Mouse (Mus musculus) embryonic facial prominence, embryonic 15.5 days (tissue): ENCODE measurements around the gene Hist3h2ba. TPM values are rescaled to one million over a fixed set of nuclear protein-coding genes. Genes with fewer than 3 reads are reported as not detected.

Experiments used
- ATAC-seq: fragments of 200-750 bp; cut with Nextera tagmentation; 2 replicates; pipeline ENCODE4 v1.8.0; 2017; ENCODE audit warnings: low read depth, moderate TSS enrichment; ENCODE audit not compliant: insufficient number of reproducible peaks, low FRiP score, low TSS enrichment
- H3K27ac ChIP-seq: fragments of 300-500 bp; sonication (generic); replicated peaks from 2 replicates; pipeline ENCODE4 v1.5.1; 2015; ENCODE audit warnings: mild to moderate bottlenecking, inconsistent platforms
- H3K27me3 ChIP-seq: fragments of 300-500 bp; sonication (generic); 2 replicates; pipeline ENCODE4 v1.6.1; 2015; ENCODE audit warnings: inconsistent platforms
- H3K36me3 ChIP-seq: fragments of 300-500 bp; sonication (generic); 2 replicates; pipeline ENCODE4 v1.6.1; 2015; ENCODE audit warnings: mild to moderate bottlenecking, inconsistent platforms
- H3K4me1 ChIP-seq: fragments of 300-500 bp; sonication (generic); 2 replicates; pipeline ENCODE4 v1.6.1; 2015; ENCODE audit warnings: inconsistent platforms
- H3K4me2 ChIP-seq: fragments of 300-500 bp; sonication (generic); replicated peaks from 2 replicates; pipeline ENCODE4 v1.6.1; 2015; ENCODE audit warnings: mild to moderate bottlenecking, inconsistent platforms
- H3K4me3 ChIP-seq: fragments of 300-500 bp; sonication (generic); replicated peaks from 2 replicates; pipeline ENCODE4 v1.5.1; 2015; ENCODE audit warnings: mild to moderate bottlenecking, inconsistent platforms
- H3K9ac ChIP-seq: fragments of 300-500 bp; sonication (generic); 2 replicates; pipeline ENCODE4 v1.6.1; 2015; ENCODE audit warnings: inconsistent platforms
- H3K9me3 ChIP-seq: fragments of 300-500 bp; sonication (generic); replicated peaks from 2 replicates; pipeline ENCODE4 v1.6.1; 2016; ENCODE audit warnings: inconsistent platforms
- WGBS: fragments of 180-500 bp; shearing (Covaris S2); methylation state at CpG from one replicate; pipeline ENCODE4 v1.1.7; 2015; 5-methylcytosine and 5-hydroxymethylcytosine counted together
- polyA plus RNA-seq: library from polyadenylated mRNA; unstranded; fragments of >200 nt; fragmentation: Nextera tagmentation; extraction: Ambion mirVana; gene quantifications from 2 replicates; pipeline ENCODE4 v1.2.1, GENCODE M21; 2015

Gene Hist3h2ba
- polyA plus RNA-seq, 1 experiment from 2014 or later: 55.8 TPM

DNA sequence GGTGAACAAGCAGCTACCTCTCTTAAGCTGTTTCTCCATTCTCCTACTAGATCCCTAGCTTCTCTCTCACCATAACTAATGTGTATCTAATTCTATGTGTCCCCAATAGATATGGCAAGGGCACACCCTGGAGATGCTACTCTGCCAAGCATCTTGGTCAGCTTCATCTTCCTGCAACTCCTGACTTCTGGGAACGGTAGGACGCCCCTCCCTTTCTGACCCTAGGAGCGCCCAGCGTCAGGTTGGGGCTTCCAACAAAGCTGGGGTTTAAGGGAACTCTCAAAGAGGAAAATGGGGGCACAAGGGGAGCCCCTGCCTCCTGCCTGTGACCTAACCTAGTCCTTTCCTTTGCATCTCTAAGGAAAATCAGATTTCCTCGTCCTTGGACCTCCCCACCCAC lies 30.0 kb upstream of the Hist3h2ba start:
- Histone ChIP-seq H3K27ac (no peak overlapping the region), H3K27me3 (no peaks in the 10 kb centered on the region), H3K9ac (no peak overlapping the region), H3K9me3 (no peaks in the 10 kb centered on the region), H3K4me3 (no peak overlapping the region), H3K36me3 (no peaks in the 10 kb centered on the region), H3K4me2 (no peak overlapping the region), H3K4me1 (0 out of 2 replicates have a peak, but pooled peaks cover 5% of the 10 kb centered on the region)
- WGBS: 72% methylated on average over 5 of the region's 5 CpGs
- ATAC-seq: no peak

DNA sequence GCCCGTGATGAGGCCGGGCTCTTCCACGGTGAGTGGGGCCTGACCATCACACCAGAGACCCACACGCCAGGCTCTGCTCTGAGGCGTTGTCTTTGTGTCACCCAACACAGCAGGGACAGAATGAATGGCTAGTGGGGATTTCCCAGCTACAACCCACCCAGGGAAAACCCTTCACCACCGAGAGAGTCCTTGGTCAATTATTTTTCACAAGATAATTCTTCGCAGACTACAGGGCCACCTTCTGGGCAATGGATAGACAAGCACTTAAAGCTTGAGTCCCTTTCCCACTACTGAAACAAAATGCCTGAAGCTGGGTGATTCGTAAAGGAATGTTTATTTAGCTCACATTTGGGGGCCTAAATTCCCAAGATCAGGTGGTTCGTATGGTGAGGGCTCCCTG lies 26.3 kb upstream of the Hist3h2ba start:
- Histone ChIP-seq H3K27ac (no peak overlapping the region), H3K4me3 (no peak overlapping the region), H3K36me3 (no peaks in the 10 kb centered on the region), H3K4me2 (no peak overlapping the region), H3K9me3 (no peaks in the 10 kb centered on the region), H3K27me3 (no peaks in the 10 kb centered on the region), H3K9ac (no peak overlapping the region), H3K4me1 (no peaks in the 10 kb centered on the region)
- 77% methylated on average over 9 of the region's 9 CpGs for WGBS
- no peak for ATAC-seq

DNA sequence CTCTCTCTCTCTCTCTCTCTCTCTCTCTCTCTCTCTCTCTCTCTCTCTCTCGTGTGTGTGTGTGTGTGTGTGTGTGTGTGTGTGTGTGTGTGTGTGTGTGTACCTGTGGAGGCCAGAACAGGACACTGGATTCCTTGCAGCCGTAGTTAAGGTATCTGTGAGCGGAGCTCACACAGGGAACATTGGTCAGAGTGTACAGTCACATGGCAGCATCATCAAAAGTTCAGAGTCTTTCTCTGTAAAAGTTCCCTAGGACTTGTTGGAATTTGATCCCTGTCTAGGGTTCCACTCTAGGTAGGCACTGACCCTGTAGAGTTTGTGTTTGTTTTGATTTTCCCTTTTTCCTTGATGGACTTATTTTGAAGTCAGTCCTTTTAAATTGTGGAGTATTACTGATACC lies 22.1 kb upstream of the Hist3h2ba start:
- no peak overlapping the region for H3K9ac ChIP-seq
- 35% methylated on average over 2 of the region's 3 CpGs for WGBS
- peaks cover 7% of the 10 kb centered on the region for H3K36me3 ChIP-seq
- no peaks in the 10 kb centered on the region for H3K27me3 ChIP-seq
- no peak for ATAC-seq
- H3K4me3 ChIP-seq: no peak overlapping the region
- H3K9me3 ChIP-seq: no peaks in the 10 kb centered on the region
- no peak overlapping the region for H3K27ac ChIP-seq
- H3K4me2 ChIP-seq: no peak overlapping the region
- H3K4me1 ChIP-seq: peaks cover 5% of the 10 kb centered on the region; the same call in 1 of the 2 replicates

DNA sequence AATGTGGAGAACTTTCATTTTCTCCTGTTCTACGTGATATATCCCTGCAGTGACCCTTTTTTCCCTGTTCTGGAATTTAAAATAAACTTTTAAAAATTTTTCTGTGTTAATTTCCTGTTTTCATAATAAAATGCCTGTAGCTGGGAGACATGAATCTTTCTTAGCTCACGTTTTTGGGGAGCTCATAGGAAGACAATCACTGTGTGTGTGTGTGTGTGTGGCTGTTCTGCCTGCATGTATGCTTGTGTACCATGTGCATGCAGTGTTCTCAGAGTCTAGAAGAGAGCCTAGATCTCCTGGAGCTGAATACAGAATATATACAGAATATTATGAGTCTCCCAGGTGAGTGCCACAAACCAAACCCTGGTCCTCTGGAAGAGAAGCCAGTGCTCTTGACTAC lies 21.7 kb upstream of the Hist3h2ba start:
- Histone ChIP-seq H3K9me3 (no peaks in the 10 kb centered on the region), H3K27me3 (no peaks in the 10 kb centered on the region), H3K4me3 (no peak overlapping the region), H3K9ac (no peak overlapping the region), H3K4me1 (peaks cover 5% of the 10 kb centered on the region; the same call in 1 of the 2 replicates), H3K4me2 (no peak overlapping the region), H3K27ac (no peak overlapping the region), H3K36me3 (peaks cover 11% of the 10 kb centered on the region)
- WGBS: 68% methylated on average over 2 of the region's 2 CpGs
- no peak for ATAC-seq

DNA sequence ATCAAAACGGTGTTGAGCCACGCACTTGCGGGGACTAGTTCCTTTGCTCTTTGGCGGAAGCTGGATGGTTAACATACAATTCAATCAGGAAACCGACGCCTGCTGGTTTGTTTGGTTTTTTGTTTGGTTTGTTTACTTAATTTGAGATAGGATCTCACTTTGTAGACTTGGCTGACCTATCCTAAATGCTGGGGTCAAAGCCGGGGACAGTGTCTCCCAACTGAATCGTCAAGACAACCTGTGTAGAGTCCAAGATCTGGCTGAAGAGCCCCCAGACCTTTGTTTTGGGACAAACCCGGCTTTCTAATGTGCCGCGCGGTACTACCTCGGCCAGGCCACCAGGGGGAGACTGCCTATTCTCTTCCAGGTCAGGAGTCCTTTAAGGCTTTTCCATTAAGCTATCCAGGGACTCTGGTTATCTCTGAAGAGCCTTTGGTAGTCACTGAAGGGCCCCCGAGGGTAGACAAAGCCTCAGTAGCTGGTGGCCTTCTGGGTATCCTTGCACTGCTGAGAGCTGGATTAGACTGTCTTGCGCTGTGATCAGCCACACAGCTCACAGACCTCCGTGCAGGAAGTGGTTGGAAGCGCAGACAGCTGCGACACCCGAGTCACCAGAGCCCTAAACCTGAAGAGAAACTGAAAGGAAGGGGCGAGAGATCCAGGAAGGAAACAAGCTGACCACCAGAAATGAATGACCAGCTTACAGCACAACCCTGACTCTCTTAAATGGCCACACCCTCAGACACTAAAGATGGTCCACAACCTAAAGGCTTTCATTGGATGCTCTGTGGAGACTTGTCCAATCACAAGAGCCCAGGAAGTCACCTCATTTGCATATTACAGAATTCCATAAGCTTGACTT lies 20.7 kb upstream of the Hist3h2ba start:
- peaks cover 21% of the 10 kb centered on the region for H3K36me3 ChIP-seq
- H3K4me1 ChIP-seq: peaks cover 5% of the 10 kb centered on the region; the same call in 1 of the 2 replicates
- H3K9me3 ChIP-seq: no peaks in the 10 kb centered on the region
- ATAC-seq: 0 out of 2 replicates have a peak, but pooled peaks have one; percentile 43
- no peak overlapping the region for H3K9ac ChIP-seq
- H3K4me2 ChIP-seq: peak overlapping the region; percentile 32
- H3K27me3 ChIP-seq: no peaks in the 10 kb centered on the region
- peak overlapping the region; percentile 44; the same call in 1 of the 2 replicates for H3K27ac ChIP-seq
- WGBS: 32% methylated on average over 20 of the region's 20 CpGs
- peak overlapping the region; percentile 23 for H3K4me3 ChIP-seq

DNA sequence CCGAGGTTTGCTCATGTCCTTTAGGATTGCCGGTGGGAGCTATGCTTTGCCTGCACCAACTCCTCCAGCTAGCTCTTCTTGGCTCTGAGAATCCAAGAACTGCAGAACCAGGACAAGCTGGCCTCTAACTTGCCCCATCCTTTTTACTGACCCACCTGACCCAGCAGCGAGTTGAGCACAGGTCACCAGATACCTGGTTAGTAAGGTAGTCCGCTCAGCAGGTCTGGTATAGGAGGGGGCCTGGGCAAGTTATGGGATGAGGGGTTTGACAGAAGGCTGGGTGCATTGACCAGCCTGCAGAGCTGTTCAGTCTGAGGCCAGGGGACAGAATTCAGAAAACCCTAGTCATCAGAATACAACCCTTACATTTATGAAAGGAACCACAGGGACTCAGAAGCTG lies 19.7 kb upstream of the Hist3h2ba start:
- 71% methylated on average over 4 of the region's 4 CpGs for WGBS
- Histone ChIP-seq H3K4me2 (no peak overlapping the region), H3K4me3 (no peak overlapping the region), H3K9ac (no peak overlapping the region), H3K27me3 (no peaks in the 10 kb centered on the region), H3K9me3 (no peaks in the 10 kb centered on the region), H3K4me1 (peaks cover 5% of the 10 kb centered on the region; the same call in 1 of the 2 replicates), H3K27ac (no peak overlapping the region), H3K36me3 (peaks cover 31% of the 10 kb centered on the region)
- ATAC-seq: no peak

DNA sequence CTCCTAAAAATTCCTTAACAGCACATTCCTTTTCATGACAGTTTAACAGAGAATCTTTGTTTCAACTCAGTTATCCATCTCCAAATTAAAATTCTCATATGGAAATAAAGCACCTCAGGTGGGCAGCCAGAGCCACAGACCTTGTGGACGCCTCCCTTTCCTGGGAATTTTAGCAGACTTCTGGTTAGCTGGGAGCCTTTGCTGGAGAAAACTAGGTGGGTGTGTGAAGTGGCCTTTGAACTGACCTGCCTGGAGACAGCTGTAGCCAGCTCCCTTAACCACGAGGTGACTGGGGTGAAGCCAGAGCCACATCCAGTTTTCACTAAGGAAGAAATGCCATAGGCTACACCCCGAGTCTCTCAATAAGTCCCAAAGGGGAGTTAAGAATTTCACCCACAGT lies 19.1 kb upstream of the Hist3h2ba start:
- Histone ChIP-seq H3K4me1 (peaks cover 5% of the 10 kb centered on the region; the same call in 1 of the 2 replicates), H3K9me3 (no peaks in the 10 kb centered on the region), H3K27me3 (no peaks in the 10 kb centered on the region), H3K36me3 (peaks cover 37% of the 10 kb centered on the region), H3K9ac (no peak overlapping the region), H3K27ac (no peak overlapping the region), H3K4me2 (no peak overlapping the region), H3K4me3 (no peak overlapping the region)
- WGBS: 55% methylated on average over 3 of the region's 3 CpGs
- ATAC-seq: no peak

DNA sequence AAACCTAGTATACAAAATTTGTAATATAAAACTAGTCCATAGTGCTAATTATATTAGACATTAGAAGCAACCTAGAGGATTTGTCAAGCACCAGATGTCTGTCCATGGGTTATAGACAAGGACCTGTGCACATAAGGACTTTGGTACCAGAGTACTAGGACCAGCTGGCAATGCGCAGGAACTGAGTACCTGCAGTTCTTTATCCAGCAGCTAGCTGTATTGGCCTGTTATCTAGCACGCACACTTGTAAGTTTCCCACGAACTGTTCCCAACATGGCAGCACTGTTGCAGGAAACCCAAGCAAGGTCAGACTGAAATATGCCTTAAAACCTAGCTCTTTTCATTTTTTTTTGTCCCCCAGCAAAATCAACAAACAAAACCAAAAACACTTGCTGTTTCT lies 18.5 kb upstream of the Hist3h2ba start:
- H3K4me3 ChIP-seq: no peak overlapping the region
- H3K27ac ChIP-seq: no peak overlapping the region
- no peaks in the 10 kb centered on the region for H3K9me3 ChIP-seq
- WGBS: 82% methylated on average over 3 of the region's 3 CpGs
- no peak for ATAC-seq
- H3K36me3 ChIP-seq: peaks cover 40% of the 10 kb centered on the region
- no peak overlapping the region for H3K9ac ChIP-seq
- no peak overlapping the region for H3K4me2 ChIP-seq
- peaks cover 5% of the 10 kb centered on the region; the same call in 1 of the 2 replicates for H3K4me1 ChIP-seq
- H3K27me3 ChIP-seq: no peaks in the 10 kb centered on the region

DNA sequence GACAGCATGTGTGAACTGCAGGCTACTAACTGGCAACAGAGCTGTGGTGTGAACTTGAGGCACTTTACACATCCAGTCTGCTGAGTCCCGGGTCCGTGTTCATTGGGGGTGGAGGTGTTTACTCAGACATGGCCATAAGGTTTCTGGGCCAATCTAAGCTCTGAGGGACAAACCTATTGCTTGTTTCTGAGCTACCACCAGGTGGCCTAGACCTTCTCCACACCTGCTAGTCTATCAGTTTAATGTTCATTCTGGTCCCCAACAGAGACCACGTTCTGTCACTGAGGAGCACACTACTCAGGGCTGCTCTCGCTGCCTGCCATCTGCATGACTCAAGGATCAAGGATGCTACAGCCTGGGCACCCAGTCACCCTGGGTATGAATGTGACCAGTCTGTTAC lies 17.1 kb upstream of the Hist3h2ba start:
- Histone ChIP-seq H3K9me3 (no peaks in the 10 kb centered on the region), H3K4me1 (peaks cover 7% of the 10 kb centered on the region), H3K9ac (no peak overlapping the region), H3K4me3 (no peak overlapping the region), H3K36me3 (peaks cover 51% of the 10 kb centered on the region), H3K4me2 (no peak overlapping the region), H3K27ac (no peak overlapping the region), H3K27me3 (no peaks in the 10 kb centered on the region)
- WGBS: 84% methylated on average over 4 of the region's 4 CpGs
- ATAC-seq: no peak

DNA sequence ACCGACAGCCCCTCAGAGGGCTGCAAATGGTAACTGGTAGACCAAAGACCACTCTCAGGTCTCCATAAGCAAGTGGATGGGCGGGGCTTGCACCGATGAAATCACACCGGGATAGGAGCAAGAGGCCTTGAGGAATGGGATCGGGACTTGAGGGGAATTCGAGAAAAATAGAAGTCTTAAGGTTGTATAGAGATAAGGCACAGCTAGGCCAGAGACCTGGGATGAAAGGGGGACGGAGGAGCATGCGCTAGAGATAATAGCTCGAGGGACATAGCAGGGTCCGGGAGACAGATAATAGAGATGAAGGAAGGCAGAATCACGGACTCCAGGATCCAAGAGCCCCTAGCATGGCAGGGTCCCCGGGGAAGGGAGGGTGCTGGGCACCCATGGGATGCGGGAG lies 10.8 kb upstream of the Hist3h2ba start:
- WGBS: under 1% methylated on average over 13 of the region's 13 CpGs
- ATAC-seq: no peak
- Histone ChIP-seq H3K27ac (peak overlapping the region; percentile 94), H3K9me3 (no peaks in the 10 kb centered on the region), H3K4me2 (peak overlapping the region; percentile 86), H3K27me3 (no peaks in the 10 kb centered on the region), H3K9ac (peak overlapping the region; percentile 98), H3K36me3 (peaks cover 35% of the 10 kb centered on the region), H3K4me1 (peaks cover 25% of the 10 kb centered on the region), H3K4me3 (peak overlapping the region; percentile 95)

DNA sequence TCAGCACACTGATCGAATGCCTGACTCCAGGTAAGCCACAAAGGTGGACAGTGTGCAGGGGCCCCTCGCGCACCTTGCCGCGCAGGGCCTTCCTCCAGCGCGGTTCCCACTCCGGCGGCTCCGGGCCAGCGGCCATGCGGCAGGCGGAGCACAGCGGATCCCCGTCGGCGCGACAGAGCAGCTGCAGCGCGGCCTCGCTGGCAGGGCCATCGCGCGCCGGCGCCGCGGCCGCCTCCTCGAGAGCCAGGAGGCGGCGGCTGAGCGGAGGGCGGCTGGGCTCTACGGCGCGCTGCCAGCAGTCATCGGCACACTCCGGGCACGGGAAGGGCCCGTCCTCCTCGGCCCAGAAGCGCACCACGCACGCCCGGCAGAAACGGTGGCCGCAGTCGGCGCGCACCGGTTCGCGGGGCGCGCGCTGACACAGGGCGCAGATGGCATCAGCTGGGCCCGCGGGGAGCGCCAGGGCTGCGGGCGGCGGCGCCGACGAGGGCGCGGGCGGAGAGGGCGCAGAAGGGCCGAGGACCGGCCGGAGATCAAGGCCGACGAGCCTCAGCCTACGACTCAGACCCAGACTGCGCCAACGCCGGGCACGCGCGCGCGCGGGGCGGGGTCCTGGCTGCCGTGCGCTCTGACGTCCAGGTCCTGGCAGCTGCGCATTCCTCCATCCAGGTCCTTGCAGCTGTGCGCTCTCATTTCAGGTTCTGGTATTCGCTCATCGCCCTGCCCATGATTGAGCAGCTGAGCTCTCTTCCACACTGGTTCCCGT lies 10.2 kb upstream of the Hist3h2ba start, which contains the start of gene Rnf187:
Gene Rnf187, minus strand, starts transcription at position 595 of the 766 bp plus-strand sequence.
- Histone ChIP-seq H3K27ac (peak within 1 kb of the TSS; percentile 94), H3K4me3 (peak within 1 kb of the TSS; percentile 95), H3K4me2 (peak within 1 kb of the TSS; percentile 86), H3K4me1 (peaks cover 25% of the 10 kb centered on the region), H3K9ac (peak within 1 kb of the TSS; percentile 98), H3K9me3 (no peaks in the 10 kb centered on the region), H3K36me3 (peaks cover 29% of the 10 kb centered on the region), H3K27me3 (no peaks in the 10 kb centered on the region)
- ATAC-seq: peak; percentile 96
- WGBS: under 1% methylated on average over 90 of the region's 95 CpGs
